Mouse (Mus musculus) heart, postnatal 0 days (tissue): ENCODE data around the gene Gpr68. TPM values are rescaled to one million over a fixed set of nuclear protein-coding genes. Genes with fewer than 3 reads are reported as not detected.

ENCODE experiments used
- ATAC-seq: fragments of 200-750 bp; cut with Nextera tagmentation; 2 replicates; pipeline ENCODE4 v1.8.0; 2017; ENCODE audit warnings: low read depth, moderate number of reproducible peaks, moderate library complexity; ENCODE audit not compliant: insufficient read depth
- DNase-seq: peaks from one replicate; pipeline ENCODE4 v3.0.0-alpha.2; 2016; ENCODE audit warnings: low spot score
- H3K27ac ChIP-seq: fragments of 300-500 bp; sonication (generic); 2 replicates; pipeline ENCODE4 v1.5.1; 2014; ENCODE audit warnings: low read depth, mild to moderate bottlenecking
- H3K27me3 ChIP-seq: fragments of 300-500 bp; sonication (generic); 2 replicates; pipeline ENCODE4 v1.6.1; 2014; ENCODE audit warnings: low read length, mixed read lengths; ENCODE audit not compliant: control insufficient read depth, insufficient read depth
- H3K36me3 ChIP-seq: fragments of 300-500 bp; sonication (generic); replicated peaks from 2 replicates; pipeline ENCODE4 v1.6.1; 2014; ENCODE audit warnings: low read length, mixed read lengths; ENCODE audit not compliant: control insufficient read depth, insufficient read depth
- H3K4me1 ChIP-seq: fragments of 300-500 bp; sonication (generic); 2 replicates; pipeline ENCODE4 v1.6.1; 2014; ENCODE audit warnings: antibody characterized with exemption; ENCODE audit not compliant: control insufficient read depth, insufficient read depth
- H3K4me2 ChIP-seq: fragments of 300-500 bp; sonication (generic); 2 replicates; pipeline ENCODE4 v1.6.1; 2014; ENCODE audit warnings: low read depth, mild to moderate bottlenecking, low read length, moderate library complexity
- H3K4me3 ChIP-seq: fragments of 300-500 bp; sonication (generic); 2 replicates; pipeline ENCODE4 v1.5.1; 2014; ENCODE audit warnings: low read depth, low read length
- H3K9ac ChIP-seq: fragments of 300-500 bp; sonication (generic); replicated peaks from 2 replicates; pipeline ENCODE4 v1.6.1; 2014; ENCODE audit warnings: low read depth, low read length, mixed read lengths
- H3K9me3 ChIP-seq: fragments of 300-500 bp; sonication (generic); replicated peaks from 2 replicates; pipeline ENCODE4 v1.6.1; 2016; ENCODE audit warnings: low read length; ENCODE audit not compliant: control insufficient read depth
- CTCF ChIP-seq: IDR thresholded peaks from 2 replicates; pipeline ENCODE4 v1.5.1; 2016; ENCODE audit warnings: antibody characterized with exemption, control low read depth, low read depth
- EP300 ChIP-seq: IDR thresholded peaks from 2 replicates; pipeline ENCODE4 v1.6.1; 2016; ENCODE audit warnings: antibody characterized with exemption, low read depth
- WGBS: fragments of 180-500 bp; shearing (Covaris S2); extraction: QIAGEN DNeasy Blood & Tissue Kit; methylation state at CpG from one replicate; pipeline ENCODE4 v1.1.7; 2014; 5-methylcytosine and 5-hydroxymethylcytosine counted together
- polyA plus RNA-seq: library from polyadenylated mRNA; unstranded; fragments of >200 nt; fragmentation: Nextera tagmentation; extraction: Ambion mirVana; gene quantifications from 2 replicates; pipeline ENCODE4 v1.2.1, GENCODE M21; 2015
- total RNA-seq: library from RNA; depleted of rRNA; stranded (reverse); fragments of >200 nt; gene quantifications from 2 replicates; pipeline ENCODE4 v1.2.3, GENCODE M21; 2014; ENCODE audit warnings: low replicate concordance

The Gpr68 gene
- total and polyA plus RNA-seq, 2 experiments from 2014 or later, result 2.0 to 2.5 TPM

- DNase-seq (peak; percentile 73), ATAC-seq (peak; percentile 86)
- Histone ChIP-seq H3K27me3 (peaks cover 34% of the 10 kb centered on the region), H3K4me1 (no peaks in the 10 kb centered on the region), H3K36me3 (no peaks in the 10 kb centered on the region), H3K4me2 (peak overlapping the region; percentile 22), H3K4me3 (no peak overlapping the region), H3K27ac (peak overlapping the region; percentile 49; the same call in 1 of the 2 replicates), H3K9ac (no peak overlapping the region), H3K9me3 (no peaks in the 10 kb centered on the region)
- 28% methylated on average over 9 of the region's 9 CpGs for WGBS
- TF ChIP-seq CTCF, result peak; percentile 78
- TF ChIP-seq EP300, result 0 out of 2 replicates have a peak, but pooled peaks have one; percentile 51
Observed at GRCm38 (mm10) chr12:100952193-100952931, 44.4 kb upstream of the Gpr68 start.

- no peak overlapping the region for H3K9ac ChIP-seq
- H3K4me2 ChIP-seq, result no peak overlapping the region
- H3K4me1 ChIP-seq, result no peaks in the 10 kb centered on the region
- no peak overlapping the region for H3K4me3 ChIP-seq
- 78% methylated on average over 5 of the region's 5 CpGs for WGBS
- H3K27me3 ChIP-seq, result peaks cover 22% of the 10 kb centered on the region
- TF ChIP-seq EP300, result no peak
- TF ChIP-seq CTCF, result no peak
- H3K27ac ChIP-seq, result no peak overlapping the region
- DNase-seq (no peak), ATAC-seq (no peak)
- H3K9me3 ChIP-seq, result no peaks in the 10 kb centered on the region
- H3K36me3 ChIP-seq, result peaks cover 6% of the 10 kb centered on the region
Observed at GRCm38 (mm10) chr12:100949146-100949545, 41.1 kb upstream of the Gpr68 start.

- Histone ChIP-seq H3K36me3 (peaks cover 6% of the 10 kb centered on the region), H3K9ac (no peak overlapping the region), H3K4me1 (no peaks in the 10 kb centered on the region), H3K9me3 (no peaks in the 10 kb centered on the region), H3K27ac (no peak overlapping the region), H3K4me3 (no peak overlapping the region), H3K27me3 (peaks cover 22% of the 10 kb centered on the region), H3K4me2 (no peak overlapping the region)
- ATAC-seq, result no peak
- 58% methylated on average over 6 of the region's 6 CpGs for WGBS
- no peak for TF ChIP-seq EP300
- TF ChIP-seq CTCF, result no peak
- DNase-seq, result no peak
Observed at GRCm38 (mm10) chr12:100948021-100948420, 40.0 kb upstream of the Gpr68 start.

DNA sequence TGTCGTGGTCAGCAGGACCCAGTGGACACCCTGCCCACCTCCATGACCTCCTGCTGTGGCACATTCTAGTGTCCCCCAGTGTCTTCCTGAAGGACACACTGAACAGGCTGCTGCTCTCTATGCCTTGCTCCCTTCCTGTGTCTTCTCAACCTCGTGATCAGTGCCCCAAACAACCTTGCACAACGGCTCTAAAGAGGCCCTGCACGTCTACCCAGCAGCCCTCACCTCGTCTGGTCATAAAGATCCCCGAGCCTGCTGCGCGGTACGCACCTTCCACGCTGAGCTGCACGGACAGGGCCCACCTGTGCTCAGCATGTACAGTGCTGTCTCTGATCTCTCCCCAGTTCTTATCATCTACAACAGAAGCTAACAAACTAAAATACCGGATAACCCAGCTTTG is 38.0 kb upstream of the Gpr68 start:
- no peaks in the 10 kb centered on the region for H3K9me3 ChIP-seq
- peaks cover 22% of the 10 kb centered on the region for H3K27me3 ChIP-seq
- DNase-seq (no peak), ATAC-seq (no peak)
- H3K9ac ChIP-seq, result no peak overlapping the region
- no peaks in the 10 kb centered on the region for H3K4me1 ChIP-seq
- H3K36me3 ChIP-seq, result peaks cover 6% of the 10 kb centered on the region
- TF ChIP-seq EP300 (no peak), CTCF (no peak)
- no peak overlapping the region for H3K4me3 ChIP-seq
- no peak overlapping the region for H3K4me2 ChIP-seq
- 82% methylated on average over 12 of the region's 12 CpGs for WGBS
- H3K27ac ChIP-seq, result no peak overlapping the region

DNA sequence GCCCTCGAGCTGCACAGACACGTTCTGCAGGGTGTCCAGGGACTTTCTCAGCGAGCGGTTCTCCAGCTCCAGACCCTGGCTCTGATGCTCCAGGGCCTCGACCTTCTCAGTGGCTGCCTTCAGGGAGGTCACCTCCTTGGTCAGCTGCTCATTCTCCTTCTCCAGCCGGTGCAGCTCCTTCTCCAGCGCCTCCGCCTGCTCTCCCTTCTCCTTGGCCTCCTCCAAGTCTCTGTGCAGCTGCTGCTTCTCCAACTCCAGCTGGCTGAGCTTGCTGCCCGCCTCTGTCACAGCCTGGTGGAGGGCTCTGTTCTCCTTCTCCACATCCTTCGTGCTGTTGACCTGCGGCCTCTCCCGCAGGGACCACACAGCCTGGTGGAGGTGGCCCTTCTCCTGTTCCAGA is 37.5 kb upstream of the Gpr68 start:
- no peak for ATAC-seq
- H3K4me1 ChIP-seq, result no peaks in the 10 kb centered on the region
- H3K36me3 ChIP-seq, result peaks cover 6% of the 10 kb centered on the region
- no peak overlapping the region for H3K27ac ChIP-seq
- H3K9me3 ChIP-seq, result no peaks in the 10 kb centered on the region
- H3K9ac ChIP-seq, result no peak overlapping the region
- 81% methylated on average over 12 of the region's 12 CpGs for WGBS
- no peak for DNase-seq
- H3K4me3 ChIP-seq, result no peak overlapping the region
- no peak for TF ChIP-seq CTCF
- no peak overlapping the region for H3K4me2 ChIP-seq
- H3K27me3 ChIP-seq, result peaks cover 21% of the 10 kb centered on the region

DNA sequence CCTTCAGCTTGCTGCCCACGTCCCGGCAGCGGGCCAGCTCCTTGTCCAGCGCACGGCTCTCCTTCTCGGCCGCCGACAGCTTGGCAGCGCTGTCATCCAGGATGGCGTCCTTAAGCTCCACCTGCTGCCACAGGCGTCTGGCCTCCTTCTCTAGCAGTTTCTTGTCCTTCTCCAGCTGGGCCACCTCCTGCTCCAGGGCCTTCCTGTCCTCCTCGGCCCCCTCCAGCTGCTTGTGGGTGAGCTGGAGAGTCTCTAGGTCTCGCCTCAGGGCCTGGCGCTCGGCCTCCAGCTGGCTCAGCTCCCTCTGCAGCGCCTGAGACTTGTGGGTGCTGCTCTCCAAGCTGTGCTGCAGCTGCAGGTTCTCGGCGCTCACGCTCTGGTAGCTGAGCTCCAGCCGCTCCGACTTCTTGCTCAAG is 36.9 kb upstream of the Gpr68 start:
- no peak for ATAC-seq
- Histone ChIP-seq H3K27ac (no peak overlapping the region), H3K36me3 (peaks cover 6% of the 10 kb centered on the region), H3K4me1 (peaks cover 1% of the 10 kb centered on the region; the same call in 1 of the 2 replicates), H3K4me2 (no peak overlapping the region), H3K9me3 (no peaks in the 10 kb centered on the region), H3K9ac (no peak overlapping the region), H3K4me3 (no peak overlapping the region), H3K27me3 (peaks cover 17% of the 10 kb centered on the region)
- WGBS, result 85% methylated on average over 21 of the region's 21 CpGs
- no peak for DNase-seq
- TF ChIP-seq EP300 (no peak), CTCF (no peak)
